Mouse (Mus musculus): ENCODE measurements at regions not wholly inside any gene's neighbourhood (a gene's known extent, or its start where the extent isn't known, plus 50 kb on each side); places are given as distances from the start of the nearest gene placed in this dataset.

- TF ChIP-seq POLR2A (IDR thresholded peaks at IDR 0.05; ENCODE audit: borderline replicate concordance, low read depth, low read length): no peak
- TF ChIP-seq CTCF (IDR thresholded peaks at IDR 0.05; ENCODE audit: low read depth, low read length): no peak
- H3K4me1 ChIP-seq (ENCODE audit: control insufficient read depth, insufficient read depth, low read length): no peaks in the 10 kb centered on the region
- no peak overlapping the region for H3K4me3 ChIP-seq (ENCODE audit: insufficient read depth, low read length)
- H3K27ac ChIP-seq (ENCODE audit: insufficient read depth, low read depth, low read length): no peak overlapping the region
Observed at GRCm38 (mm10) chr8:26351643-26352540, 232.6 kb downstream of the Gm45692 start.

GRCm38 (mm10) chr8:26352541-26353010 is 233.2 kb downstream of the Gm45692 start:
- TF ChIP-seq POLR2A (IDR thresholded peaks at IDR 0.05; ENCODE audit: borderline replicate concordance, low read depth, low read length) (no peak), CTCF (IDR thresholded peaks at IDR 0.05; ENCODE audit: low read depth, low read length) (no peak)
- H3K27ac ChIP-seq (ENCODE audit: insufficient read depth, low read depth, low read length): no peak overlapping the region
- no peak overlapping the region for H3K4me3 ChIP-seq (ENCODE audit: insufficient read depth, low read length)
- H3K4me1 ChIP-seq (ENCODE audit: control insufficient read depth, insufficient read depth, low read length): no peaks in the 10 kb centered on the region

- H3K4me1 ChIP-seq (ENCODE audit: control insufficient read depth, insufficient read depth, low read length): no peaks in the 10 kb centered on the region
- TF ChIP-seq CTCF (IDR thresholded peaks at IDR 0.05; ENCODE audit: low read depth, low read length) (no peak), POLR2A (IDR thresholded peaks at IDR 0.05; ENCODE audit: borderline replicate concordance, low read depth, low read length) (no peak)
- no peak overlapping the region for H3K4me3 ChIP-seq (ENCODE audit: insufficient read depth, low read length)
- no peak overlapping the region for H3K27ac ChIP-seq (ENCODE audit: insufficient read depth, low read depth, low read length)
Observed at GRCm38 (mm10) chr8:26353476-26353875, 234.1 kb downstream of the Gm45692 start.

- no peak for TF ChIP-seq POLR2A (IDR thresholded peaks at IDR 0.05; ENCODE audit: borderline replicate concordance, low read depth, low read length)
- TF ChIP-seq CTCF (IDR thresholded peaks at IDR 0.05; ENCODE audit: low read depth, low read length): no peak
- no peak overlapping the region for H3K27ac ChIP-seq (ENCODE audit: insufficient read depth, low read depth, low read length)
- H3K4me1 ChIP-seq (ENCODE audit: control insufficient read depth, insufficient read depth, low read length): no peaks in the 10 kb centered on the region
- H3K4me3 ChIP-seq (ENCODE audit: insufficient read depth, low read length): no peak overlapping the region
Observed at GRCm38 (mm10) chr8:26354516-26354915, 235.2 kb downstream of the Gm45692 start.

GRCm38 (mm10) chr8:26356801-26357200 is 237.5 kb downstream of the Gm45692 start:
- Histone ChIP-seq H3K27ac (ENCODE audit: insufficient read depth, low read depth, low read length) (no peak overlapping the region), H3K4me3 (ENCODE audit: insufficient read depth, low read length) (no peak overlapping the region), H3K4me1 (ENCODE audit: control insufficient read depth, insufficient read depth, low read length) (no peaks in the 10 kb centered on the region)
- TF ChIP-seq CTCF (IDR thresholded peaks at IDR 0.05; ENCODE audit: low read depth, low read length) (no peak), POLR2A (IDR thresholded peaks at IDR 0.05; ENCODE audit: borderline replicate concordance, low read depth, low read length) (no peak)

GRCm38 (mm10) chr8:26358711-26359136 is 239.4 kb downstream of the Gm45692 start:
- H3K4me3 ChIP-seq (ENCODE audit: insufficient read depth, low read length): no peak overlapping the region
- H3K4me1 ChIP-seq (ENCODE audit: control insufficient read depth, insufficient read depth, low read length): no peaks in the 10 kb centered on the region
- H3K27ac ChIP-seq (ENCODE audit: insufficient read depth, low read depth, low read length): no peak overlapping the region
- TF ChIP-seq POLR2A (IDR thresholded peaks at IDR 0.05; ENCODE audit: borderline replicate concordance, low read depth, low read length): no peak

- Histone ChIP-seq H3K4me3 (ENCODE audit: insufficient read depth, low read length) (no peak overlapping the region), H3K4me1 (ENCODE audit: control insufficient read depth, insufficient read depth, low read length) (no peaks in the 10 kb centered on the region), H3K27ac (ENCODE audit: insufficient read depth, low read depth, low read length) (no peak overlapping the region)
- no peak for TF ChIP-seq POLR2A (IDR thresholded peaks at IDR 0.05; ENCODE audit: borderline replicate concordance, low read depth, low read length)
- TF ChIP-seq CTCF (IDR thresholded peaks at IDR 0.05; ENCODE audit: low read depth, low read length): no peak
Observed at GRCm38 (mm10) chr8:26362366-26362765, 243.0 kb downstream of the Gm45692 start.

GRCm38 (mm10) chr8:26363616-26364015 is 244.3 kb downstream of the Gm45692 start:
- no peak overlapping the region for H3K4me3 ChIP-seq (ENCODE audit: insufficient read depth, low read length)
- H3K4me1 ChIP-seq (ENCODE audit: control insufficient read depth, insufficient read depth, low read length): no peaks in the 10 kb centered on the region
- TF ChIP-seq POLR2A (IDR thresholded peaks at IDR 0.05; ENCODE audit: borderline replicate concordance, low read depth, low read length): no peak
- TF ChIP-seq CTCF (IDR thresholded peaks at IDR 0.05; ENCODE audit: low read depth, low read length): no peak
- no peak overlapping the region for H3K27ac ChIP-seq (ENCODE audit: insufficient read depth, low read depth, low read length)

- Histone ChIP-seq H3K4me3 (ENCODE audit: insufficient read depth, low read length) (no peak overlapping the region), H3K4me1 (ENCODE audit: control insufficient read depth, insufficient read depth, low read length) (no peaks in the 10 kb centered on the region), H3K27ac (ENCODE audit: insufficient read depth, low read depth, low read length) (no peak overlapping the region)
- no peak for TF ChIP-seq CTCF (IDR thresholded peaks at IDR 0.05; ENCODE audit: low read depth, low read length)
- TF ChIP-seq POLR2A (IDR thresholded peaks at IDR 0.05; ENCODE audit: borderline replicate concordance, low read depth, low read length): no peak
Observed at GRCm38 (mm10) chr8:26364637-26365036, 245.3 kb downstream of the Gm45692 start.

GRCm38 (mm10) chr8:26380668-26381067 is 261.3 kb downstream of the Gm45692 start:
- no peak overlapping the region for H3K27ac ChIP-seq (ENCODE audit: insufficient read depth, low read depth, low read length)
- no peak overlapping the region for H3K4me3 ChIP-seq (ENCODE audit: insufficient read depth, low read length)
- no peaks in the 10 kb centered on the region for H3K4me1 ChIP-seq (ENCODE audit: control insufficient read depth, insufficient read depth, low read length)
- TF ChIP-seq POLR2A (IDR thresholded peaks at IDR 0.05; ENCODE audit: borderline replicate concordance, low read depth, low read length): no peak
- no peak for TF ChIP-seq CTCF (IDR thresholded peaks at IDR 0.05; ENCODE audit: low read depth, low read length)
